Mouse (Mus musculus) right cerebral cortex, adult 18-20 months (tissue): ENCODE measurements around the gene Sgtb.

Source experiments
- DNase-seq: peaks from one replicate; pipeline ENCODE4 v3.0.0; 2022; ENCODE audit warnings: mixed read lengths

Gene Sgtb

DNA sequence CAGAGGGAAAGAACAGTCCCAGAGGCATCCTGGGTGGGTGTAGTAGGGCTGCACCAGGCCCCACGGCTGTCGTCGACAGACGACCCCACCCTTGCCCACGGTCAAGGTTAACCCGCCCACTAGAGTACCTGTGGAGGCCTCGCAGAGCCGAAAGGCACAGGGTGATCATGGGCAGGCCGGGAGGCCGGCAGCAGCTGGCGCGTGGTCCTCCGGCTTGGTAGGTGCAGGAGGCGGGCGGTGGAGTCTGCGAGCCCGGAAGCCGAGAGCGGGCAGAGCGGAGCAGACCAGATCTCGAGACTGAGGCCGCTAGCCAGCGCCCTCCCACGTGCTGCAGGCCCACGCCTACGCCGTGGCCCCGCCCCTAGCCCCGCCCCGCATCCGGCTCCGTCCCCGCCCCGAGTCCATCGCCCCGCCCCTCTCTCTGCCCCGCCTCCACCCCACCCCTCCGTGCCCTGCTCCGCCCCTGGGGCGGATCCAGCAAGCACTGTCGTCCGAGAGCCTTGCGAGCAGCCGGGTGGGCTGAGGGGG lies at the start of gene Sgtb, which contains the start of gene Nln:
Sgtb (plus strand) TSS at position 454 of the 528 bp plus-strand sequence.
Nln (minus strand) TSS at position 327 of the 528 bp plus-strand sequence.
- peak; percentile 88 for DNase-seq

GRCm38 (mm10) chr13:104060231-104060630 lies 49.3 kb upstream of the Sgtb start:
- no peak for DNase-seq

DNA sequence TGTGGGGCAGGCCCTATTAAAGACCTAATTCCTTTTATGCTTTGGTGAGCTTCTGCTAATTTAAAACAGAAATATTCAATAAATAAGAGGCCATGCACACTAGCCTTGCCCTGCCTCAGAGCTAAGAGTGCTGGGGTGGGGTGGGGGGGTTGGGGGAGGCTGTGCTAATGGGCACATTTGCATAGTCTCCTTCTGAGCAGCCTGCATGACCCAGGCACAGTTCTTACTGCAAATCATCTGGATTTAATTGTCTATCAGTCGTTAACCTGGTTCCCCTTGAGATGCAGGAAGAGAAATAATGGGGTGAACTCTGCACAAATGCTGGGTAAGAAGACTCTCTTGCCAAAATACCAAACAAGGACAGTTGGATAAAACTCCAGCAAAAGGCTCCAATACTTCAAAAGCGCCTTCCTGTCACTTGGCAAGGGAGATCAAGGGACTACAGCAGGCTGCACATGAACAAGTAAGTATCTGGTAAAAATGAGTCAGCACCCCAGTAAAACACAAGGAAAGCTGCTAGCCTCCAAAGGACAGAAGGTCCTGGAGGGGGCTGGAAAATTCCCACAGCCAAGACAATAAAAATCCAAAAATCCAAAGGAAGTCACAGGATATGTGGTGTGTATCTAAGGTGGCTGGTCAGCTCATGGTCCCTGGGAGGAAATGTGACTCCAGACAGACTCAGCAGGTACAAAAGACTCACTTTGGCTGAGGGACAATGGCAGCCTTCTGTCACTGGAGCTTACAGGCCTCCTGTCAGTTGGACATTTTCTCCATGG lies 47.4 kb upstream of the Sgtb start:
- no peak for DNase-seq

DNA sequence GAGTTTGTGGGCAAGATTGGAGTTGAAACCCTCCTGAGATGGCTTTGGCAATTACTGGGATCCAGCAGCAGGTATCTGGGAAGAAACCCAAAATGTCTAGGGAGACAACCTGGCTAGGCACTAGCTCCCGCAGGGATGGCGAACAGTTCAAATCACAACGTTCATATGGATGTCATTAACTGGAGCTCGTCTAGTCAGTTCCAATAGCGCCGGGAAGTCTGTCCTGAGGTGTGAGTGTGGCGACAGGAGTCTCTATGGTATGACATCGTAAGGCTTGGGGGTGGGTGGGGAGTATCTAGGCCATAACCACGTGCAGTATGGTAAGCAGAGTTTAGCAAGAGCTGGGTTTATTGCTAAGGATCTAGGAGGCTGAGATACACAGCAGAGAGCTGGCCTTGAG lies 46.5 kb upstream of the Sgtb start:
- no peak for DNase-seq

GRCm38 (mm10) chr13:104065649-104066347 lies 43.7 kb upstream of the Sgtb start:
- no peak for DNase-seq

GRCm38 (mm10) chr13:104069216-104069615 lies 40.3 kb upstream of the Sgtb start:
- no peak for DNase-seq

DNA sequence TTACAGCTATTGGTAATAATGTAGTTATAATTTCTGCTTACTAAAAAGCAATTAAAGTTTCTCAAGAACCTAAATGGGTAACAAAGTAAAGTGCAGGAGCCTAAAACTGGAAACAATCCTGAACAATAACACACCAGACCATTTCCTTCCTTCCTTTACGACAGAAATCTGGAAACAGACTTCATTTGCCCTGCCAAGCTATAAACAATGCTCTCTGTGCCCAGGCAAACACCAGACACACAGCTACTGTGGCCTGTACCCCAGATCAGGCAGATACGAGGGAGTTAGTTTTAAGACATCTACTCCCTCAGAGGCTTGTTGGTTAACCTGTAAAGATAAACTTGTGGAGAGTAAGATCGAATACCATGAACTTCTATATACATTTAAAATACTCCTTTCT lies 38.8 kb upstream of the Sgtb start:
- no peak for DNase-seq

DNA sequence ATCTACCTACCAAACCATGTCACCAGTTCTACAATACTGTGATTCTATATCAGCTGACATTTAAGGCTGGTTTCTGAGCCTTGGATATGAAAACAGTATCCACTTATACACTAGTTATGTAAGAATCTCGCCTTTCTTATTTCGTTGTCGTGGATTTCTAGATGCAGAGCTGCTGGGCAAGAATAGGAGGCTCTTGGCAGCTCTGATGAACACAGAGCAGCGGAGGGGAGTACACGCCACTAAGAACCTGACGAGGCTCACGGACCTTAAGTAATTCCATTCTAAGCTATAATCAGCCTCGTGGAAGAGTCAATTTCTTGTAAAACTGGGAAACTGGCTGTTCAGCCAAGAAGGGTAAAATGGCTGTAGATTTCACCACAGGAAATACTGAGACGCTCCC lies 37.2 kb upstream of the Sgtb start:
- DNase-seq = peak; percentile 59

GRCm38 (mm10) chr13:104074230-104074629 lies 35.3 kb upstream of the Sgtb start:
- DNase-seq = no peak

DNA sequence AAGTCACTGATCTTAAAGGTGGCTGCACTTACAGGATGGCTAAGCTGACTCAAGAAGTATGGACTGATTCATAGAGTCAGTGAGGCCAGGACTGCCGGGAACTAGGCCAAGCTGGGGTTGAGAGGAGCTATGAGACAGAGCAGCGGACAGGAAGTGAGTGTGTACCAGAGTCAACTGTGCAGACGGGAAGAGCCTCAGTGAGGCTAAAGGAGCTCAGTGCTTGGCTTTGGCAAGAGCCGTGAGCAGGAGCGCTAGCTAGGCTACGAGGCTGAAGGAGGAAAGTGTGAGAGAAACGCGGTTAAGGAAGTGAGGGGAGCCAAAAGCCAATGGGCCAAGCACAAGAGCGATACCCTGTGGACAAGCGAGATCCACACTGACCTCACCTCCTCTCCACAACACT lies 34.8 kb upstream of the Sgtb start:
- DNase-seq = no peak

- DNase-seq = no peak
Observed at GRCm38 (mm10) chr13:104076993-104077392, 32.5 kb upstream of the Sgtb start.

DNA sequence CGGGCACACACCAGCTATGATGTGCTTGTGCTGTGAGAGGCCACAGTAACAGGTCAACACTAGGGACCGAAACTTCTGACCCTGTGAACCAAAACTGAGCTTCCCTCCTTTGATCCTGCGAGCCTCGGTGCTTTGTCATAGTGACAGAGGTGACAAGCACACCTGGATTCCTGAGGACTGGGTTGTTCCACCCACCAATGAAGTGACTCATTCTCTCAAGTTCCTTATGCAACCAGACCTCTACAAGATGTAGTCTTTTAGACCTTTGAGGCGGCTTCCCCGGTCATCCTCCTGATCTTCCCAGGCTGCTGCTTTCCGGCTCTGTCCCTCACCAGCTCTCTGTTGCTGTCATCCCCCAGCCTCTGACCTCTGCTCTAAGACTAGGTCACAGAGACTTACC lies 27.0 kb upstream of the Sgtb start:
- DNase-seq = no peak

GRCm38 (mm10) chr13:104084600-104084999 lies 24.9 kb upstream of the Sgtb start:
- DNase-seq = no peak

- no peak for DNase-seq
Observed at GRCm38 (mm10) chr13:104089387-104089786, 20.2 kb upstream of the Sgtb start.

- no peak for DNase-seq
Observed at GRCm38 (mm10) chr13:104091734-104092133, 17.8 kb upstream of the Sgtb start.

GRCm38 (mm10) chr13:104094531-104095385 lies 14.8 kb upstream of the Sgtb start:
- DNase-seq = no peak

GRCm38 (mm10) chr13:104095955-104096354 lies 13.6 kb upstream of the Sgtb start:
- no peak for DNase-seq

DNA sequence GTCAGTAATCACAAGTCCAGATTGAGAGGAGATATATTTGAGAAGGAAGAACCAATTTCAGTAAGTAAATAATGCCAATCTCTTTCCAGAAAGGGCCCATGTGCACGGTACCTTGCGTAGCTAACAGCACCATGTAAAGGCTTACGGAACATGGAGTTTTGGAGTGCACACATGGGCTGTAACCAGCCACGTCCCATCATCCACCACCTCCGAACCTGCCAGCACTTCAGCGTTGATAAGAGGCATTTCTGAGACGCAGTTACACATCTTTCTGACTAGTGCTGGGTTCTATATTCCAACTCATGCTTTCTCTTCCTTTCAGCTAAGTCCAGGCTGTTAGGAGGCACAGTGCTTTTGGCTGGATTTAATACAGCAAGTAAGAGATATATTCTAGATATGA lies 12.4 kb upstream of the Sgtb start:
- no peak for DNase-seq

DNA sequence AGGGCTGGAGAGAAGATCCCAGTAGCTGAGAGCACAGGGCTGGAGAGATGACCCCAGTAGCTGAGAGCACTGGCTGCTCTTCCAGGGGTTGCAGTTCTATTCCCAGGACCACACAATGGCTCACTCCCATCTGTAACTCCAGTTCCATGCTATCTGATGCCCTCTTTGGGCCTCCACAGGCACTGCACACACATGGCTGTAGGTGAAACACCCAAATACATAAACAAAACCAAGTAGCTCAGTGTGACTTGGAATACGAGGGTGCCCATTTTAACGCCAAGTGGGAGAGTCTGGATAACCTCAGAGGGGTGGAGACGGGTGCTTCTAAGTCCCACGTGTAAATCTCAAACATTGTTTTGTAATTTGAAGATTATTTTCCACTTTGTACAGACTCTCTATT lies 9.1 kb upstream of the Sgtb start:
- no peak for DNase-seq

DNA sequence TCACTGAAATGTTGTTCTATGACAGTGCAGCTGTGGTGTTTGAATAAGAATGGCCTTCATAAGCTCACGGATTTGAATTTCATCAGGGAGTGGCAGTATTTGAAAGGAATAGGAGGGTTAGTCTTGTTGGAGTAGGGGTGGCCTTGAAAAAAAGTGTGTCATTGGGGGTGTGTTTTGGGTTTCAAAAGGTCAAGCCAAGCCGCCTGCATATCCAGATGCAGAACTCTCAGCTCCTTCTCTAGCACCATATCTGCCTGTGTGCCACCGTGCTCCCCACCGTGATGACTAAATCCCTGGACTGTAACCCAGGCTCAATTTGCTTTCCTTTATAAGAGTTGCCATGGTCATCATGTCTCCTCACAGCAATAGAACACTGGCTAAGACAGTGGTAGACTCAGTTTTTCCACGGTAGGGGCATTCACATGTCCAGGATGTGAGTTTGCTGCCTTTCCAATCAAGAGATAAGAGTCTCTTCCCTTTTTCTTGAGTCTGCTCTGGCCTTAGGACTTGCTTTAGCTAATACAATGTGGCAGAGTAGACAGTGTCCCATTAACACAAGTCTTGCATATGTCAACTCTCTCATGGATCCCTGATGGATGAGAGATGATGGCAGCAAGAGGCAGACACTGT lies 7.8 kb upstream of the Sgtb start:
- no peak for DNase-seq

DNA sequence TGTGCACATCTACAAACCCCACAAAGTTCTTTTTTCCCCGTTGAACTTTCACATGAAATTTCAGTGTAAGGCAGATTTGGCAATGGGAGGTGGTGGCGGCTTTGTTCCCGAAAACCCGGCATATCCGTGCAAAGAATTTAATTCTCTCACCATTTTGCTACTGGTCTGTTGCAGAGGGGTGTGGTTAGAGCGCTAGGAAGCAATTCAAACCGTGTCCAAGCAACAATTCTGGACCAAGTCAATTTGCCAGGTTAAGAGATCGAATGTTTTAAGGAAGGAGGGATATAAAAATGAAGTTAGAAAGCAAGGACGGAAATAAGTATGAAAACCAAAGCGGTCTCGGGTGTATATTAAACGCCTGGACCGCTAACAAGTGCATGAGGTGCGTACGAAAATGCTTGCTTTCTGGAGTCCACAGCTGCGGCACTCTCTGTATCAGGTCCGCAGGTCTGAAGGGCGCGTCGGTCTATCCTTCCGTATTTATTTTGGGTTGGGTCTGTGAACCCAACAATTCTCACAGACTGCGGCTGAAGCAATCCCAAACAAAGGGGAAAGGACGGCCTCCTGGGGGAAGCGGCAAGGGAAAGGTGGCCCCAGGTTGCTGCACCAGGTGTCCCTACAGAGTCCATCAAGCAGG lies 772 bp upstream of the Sgtb start:
- DNase-seq = no peak
